Mouse (Mus musculus) liver, postnatal 0 days (tissue): Measurements from ENCODE around the gene March1.

Experiments
- CTCF ChIP-seq: sonication (generic); IDR thresholded peaks from 2 replicates; pipeline ENCODE4 v1.5.1; 2016; ENCODE audit warnings: antibody characterized with exemption, low read depth
- EP300 ChIP-seq: IDR thresholded peaks from 2 replicates; pipeline ENCODE4 v1.6.1; 2016; ENCODE audit warnings: antibody characterized with exemption, low read depth, mild to moderate bottlenecking

DNA sequence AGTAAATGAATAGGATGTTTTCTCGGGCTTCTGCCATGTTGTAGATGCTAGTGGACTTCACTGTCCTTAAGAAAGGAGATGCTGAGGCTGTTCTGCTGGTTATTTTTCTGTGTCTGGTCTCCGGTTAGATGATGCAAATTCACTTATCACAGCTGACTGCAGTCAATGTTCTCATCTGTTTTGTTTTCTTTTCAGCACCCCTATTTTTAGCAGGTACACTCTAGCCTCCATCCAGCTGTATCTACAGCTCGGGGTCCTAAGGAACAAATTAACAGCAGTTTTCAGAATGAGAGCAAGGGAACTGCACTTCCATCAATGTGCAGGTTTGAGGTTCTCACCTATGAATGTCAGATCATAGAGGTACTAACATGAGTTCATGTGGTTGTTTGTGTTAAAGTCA, 721.9 kb downstream of the March1 start:
- TF ChIP-seq EP300: no peak
- TF ChIP-seq CTCF: no peak
